Mouse (Mus musculus) lung, postnatal 10 days (tissue): ENCODE data around the gene Lemd1.
A peak's percentile ranks its signal among the peaks of the same experiment; 100 is the strongest.
"Not testable (repeated sequence)": the region's sequence is repeated elsewhere in the genome, so short reads cannot be mapped to it uniquely, and the experiment has no call there.

Experiments used
- DNase-seq: peaks from one replicate; pipeline ENCODE4 v3.0.0; 2021

The Lemd1 gene

GRCm38 (mm10) chr1:132191093-132191785 is at the start of gene Lemd1, which contains the start of gene AC124108.1:
Gene Lemd1, plus strand, starts transcription at chr1:132191431.
Gene AC124108.1, plus strand, starts transcription at chr1:132191457.
- no peak for DNase-seq

- no peak for DNase-seq
These were observed 49.5 kb upstream of the Lemd1 start for GRCm38 (mm10) chr1:132141753-132142152.

- peak; percentile 68 for DNase-seq
These were observed 48.2 kb upstream of the Lemd1 start for GRCm38 (mm10) chr1:132143079-132143478.

- DNase-seq, result no peak
These were observed 47.5 kb upstream of the Lemd1 start for GRCm38 (mm10) chr1:132143730-132144129.

GRCm38 (mm10) chr1:132144223-132144622 is 47.0 kb upstream of the Lemd1 start:
- no peak for DNase-seq

GRCm38 (mm10) chr1:132144837-132145236 is 46.4 kb upstream of the Lemd1 start:
- DNase-seq, result no peak

- DNase-seq, result peak; percentile 69
These were observed 45.1 kb upstream of the Lemd1 start for GRCm38 (mm10) chr1:132145973-132146685.

GRCm38 (mm10) chr1:132149410-132149809 is 41.8 kb upstream of the Lemd1 start:
- no peak for DNase-seq

- DNase-seq, result no peak
These were observed 41.1 kb upstream of the Lemd1 start for GRCm38 (mm10) chr1:132150171-132150570.

- DNase-seq, result no peak
These were observed 40.2 kb upstream of the Lemd1 start for GRCm38 (mm10) chr1:132150817-132151601.

GRCm38 (mm10) chr1:132151908-132152307 is 39.3 kb upstream of the Lemd1 start:
- no peak for DNase-seq

GRCm38 (mm10) chr1:132153086-132153690 is 38.0 kb upstream of the Lemd1 start:
- DNase-seq, result no peak

GRCm38 (mm10) chr1:132153691-132154090 is 37.5 kb upstream of the Lemd1 start:
- no peak for DNase-seq

GRCm38 (mm10) chr1:132155737-132156136 is 35.5 kb upstream of the Lemd1 start:
- peak; percentile 90 for DNase-seq

- DNase-seq, result peak; percentile 91
These were observed 34.0 kb upstream of the Lemd1 start for GRCm38 (mm10) chr1:132157016-132157781.

GRCm38 (mm10) chr1:132157808-132158207 is 33.4 kb upstream of the Lemd1 start:
- DNase-seq, result no peak

- peak; percentile 58 for DNase-seq
These were observed 32.5 kb upstream of the Lemd1 start for GRCm38 (mm10) chr1:132158741-132159140.

- no peak for DNase-seq
These were observed 31.6 kb upstream of the Lemd1 start for GRCm38 (mm10) chr1:132159681-132160080.

GRCm38 (mm10) chr1:132161211-132161880 is 29.9 kb upstream of the Lemd1 start:
- no peak for DNase-seq

- not testable (repeated sequence) for DNase-seq
These were observed 28.6 kb upstream of the Lemd1 start for GRCm38 (mm10) chr1:132162618-132163017.

GRCm38 (mm10) chr1:132164780-132165518 is 26.3 kb upstream of the Lemd1 start:
- peak; percentile 56 for DNase-seq
